Mouse (Mus musculus): ENCODE measurements around the gene Lrrc10. TPM values are rescaled to one million over a fixed set of nuclear protein-coding genes. Genes with fewer than 3 reads are reported as not detected.
"Not testable (repeated sequence)": the region's sequence is repeated elsewhere in the genome, so short reads cannot be mapped to it uniquely, and the experiment has no call there.

Lrrc10 gene
- polyA plus RNA-seq, 1 experiment from 2014 or later, result 0.23 TPM

- WGBS, result 69% methylated on average over 8 of the region's 8 CpGs
- H3K9me3 ChIP-seq (ENCODE audit: control insufficient read depth, low read length), result no peaks in the 10 kb centered on the region
- H3K27ac ChIP-seq (ENCODE audit: low read depth, low read length), result no peak overlapping the region
- no peaks in the 10 kb centered on the region for H3K4me1 ChIP-seq (replicated peaks; ENCODE audit: control insufficient read depth, insufficient read depth, low read length)
- no peak overlapping the region for H3K4me2 ChIP-seq
- no peak overlapping the region for H3K9ac ChIP-seq (ENCODE audit: low read depth, low read length)
- H3K27me3 ChIP-seq (replicated peaks; ENCODE audit: control insufficient read depth, insufficient read depth, low read length), result no peaks in the 10 kb centered on the region
- DNase-seq (ENCODE audit: low spot score), result no peak
- H3K4me3 ChIP-seq (ENCODE audit: low read depth, low read length), result no peak overlapping the region
- ATAC-seq (replicated peaks; ENCODE audit: low FRiP score), result no peak
- no peaks in the 10 kb centered on the region for H3K36me3 ChIP-seq (ENCODE audit: control insufficient read depth, insufficient read depth, low read length)
These were observed 34.1 kb upstream of the Lrrc10 start for GRCm38 (mm10) chr10:117011047-117011446.

DNA sequence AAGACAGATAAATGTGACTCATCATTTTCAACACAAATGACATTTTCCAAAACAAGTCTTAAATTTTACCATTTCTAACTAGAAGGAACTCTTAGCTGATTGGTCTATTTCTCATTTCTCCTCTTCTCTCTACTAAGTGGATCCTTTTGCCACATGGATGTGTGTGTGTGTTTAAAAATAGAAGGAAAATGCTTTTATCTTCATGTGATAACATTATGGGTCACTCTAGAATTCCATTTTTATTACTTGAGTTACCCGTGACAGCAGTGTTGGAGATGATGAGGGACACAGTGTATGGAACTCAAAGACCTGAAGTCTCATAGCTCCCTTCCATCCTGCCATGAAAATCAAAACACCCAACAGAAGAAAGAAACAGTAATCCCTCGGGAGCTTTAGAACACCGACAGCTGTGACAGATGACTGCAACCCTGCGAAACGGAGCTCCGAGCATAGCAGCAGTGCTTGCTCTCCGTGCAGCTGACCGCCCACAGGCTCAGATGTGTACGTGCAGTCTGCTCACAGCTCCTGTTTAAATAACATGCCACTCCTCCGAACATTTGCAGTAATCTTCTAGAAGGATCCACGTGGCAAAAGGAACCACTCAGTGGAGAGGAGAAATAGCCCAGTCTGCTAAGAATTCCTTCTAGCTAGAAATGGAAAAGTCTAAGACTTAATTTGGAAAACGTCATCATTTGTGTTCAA is 31.3 kb upstream of the Lrrc10 start:
- Histone ChIP-seq H3K4me3 (ENCODE audit: low read depth, low read length) (no peak overlapping the region), H3K27ac (ENCODE audit: low read depth, low read length) (no peak overlapping the region), H3K9ac (ENCODE audit: low read depth, low read length) (no peak overlapping the region), H3K36me3 (ENCODE audit: control insufficient read depth, insufficient read depth, low read length) (no peaks in the 10 kb centered on the region), H3K27me3 (replicated peaks; ENCODE audit: control insufficient read depth, insufficient read depth, low read length) (no peaks in the 10 kb centered on the region), H3K4me2 (peak overlapping the region; percentile 11; the same call in 1 of the 2 replicates), H3K9me3 (ENCODE audit: control insufficient read depth, low read length) (peaks cover 3% of the 10 kb centered on the region; the same call in 1 of the 2 replicates), H3K4me1 (replicated peaks; ENCODE audit: control insufficient read depth, insufficient read depth, low read length) (no peaks in the 10 kb centered on the region)
- 43% methylated on average over 12 of the region's 12 CpGs for WGBS
- DNase-seq (ENCODE audit: low spot score) (no peak), ATAC-seq (replicated peaks; ENCODE audit: low FRiP score) (no peak)

GRCm38 (mm10) chr10:117014565-117014964 is 30.6 kb upstream of the Lrrc10 start:
- 81% methylated on average over 5 of the region's 5 CpGs for WGBS
- Histone ChIP-seq H3K9ac (ENCODE audit: low read depth, low read length) (no peak overlapping the region), H3K4me1 (replicated peaks; ENCODE audit: control insufficient read depth, insufficient read depth, low read length) (no peaks in the 10 kb centered on the region), H3K4me2 (no peak overlapping the region), H3K36me3 (ENCODE audit: control insufficient read depth, insufficient read depth, low read length) (no peaks in the 10 kb centered on the region), H3K27ac (ENCODE audit: low read depth, low read length) (no peak overlapping the region), H3K27me3 (replicated peaks; ENCODE audit: control insufficient read depth, insufficient read depth, low read length) (no peaks in the 10 kb centered on the region), H3K9me3 (ENCODE audit: control insufficient read depth, low read length) (peaks cover 3% of the 10 kb centered on the region; the same call in 1 of the 2 replicates), H3K4me3 (ENCODE audit: low read depth, low read length) (no peak overlapping the region)
- no peak for ATAC-seq (replicated peaks; ENCODE audit: low FRiP score)
- DNase-seq (ENCODE audit: low spot score), result no peak

- WGBS, result 75% methylated on average over 7 of the region's 7 CpGs
- no peak overlapping the region for H3K4me3 ChIP-seq (ENCODE audit: low read depth, low read length)
- DNase-seq (ENCODE audit: low spot score) (no peak), ATAC-seq (replicated peaks; ENCODE audit: low FRiP score) (no peak)
- H3K4me2 ChIP-seq, result no peak overlapping the region
- H3K27me3 ChIP-seq (replicated peaks; ENCODE audit: control insufficient read depth, insufficient read depth, low read length), result peaks cover 4% of the 10 kb centered on the region; the same call in 1 of the 2 replicates
- no peak overlapping the region for H3K9ac ChIP-seq (ENCODE audit: low read depth, low read length)
- no peaks in the 10 kb centered on the region for H3K36me3 ChIP-seq (ENCODE audit: control insufficient read depth, insufficient read depth, low read length)
- no peak overlapping the region for H3K27ac ChIP-seq (ENCODE audit: low read depth, low read length)
- peaks cover 3% of the 10 kb centered on the region; the same call in 1 of the 2 replicates for H3K9me3 ChIP-seq (ENCODE audit: control insufficient read depth, low read length)
- no peaks in the 10 kb centered on the region for H3K4me1 ChIP-seq (replicated peaks; ENCODE audit: control insufficient read depth, insufficient read depth, low read length)
These were observed 26.8 kb upstream of the Lrrc10 start for GRCm38 (mm10) chr10:117018281-117018840.

GRCm38 (mm10) chr10:117021020-117021754 is 24.0 kb upstream of the Lrrc10 start:
- WGBS, result 44% methylated on average over 21 of the region's 21 CpGs
- ATAC-seq (replicated peaks; ENCODE audit: low FRiP score) (no peak; the same call in 1 of the 2 replicates), DNase-seq (ENCODE audit: low spot score) (no peak)
- Histone ChIP-seq H3K27me3 (replicated peaks; ENCODE audit: control insufficient read depth, insufficient read depth, low read length) (peaks cover 11% of the 10 kb centered on the region), H3K27ac (ENCODE audit: low read depth, low read length) (no peak overlapping the region), H3K9ac (ENCODE audit: low read depth, low read length) (no peak overlapping the region), H3K4me2 (no peak overlapping the region), H3K4me3 (ENCODE audit: low read depth, low read length) (no peak overlapping the region), H3K9me3 (ENCODE audit: control insufficient read depth, low read length) (peaks cover 3% of the 10 kb centered on the region; the same call in 1 of the 2 replicates), H3K4me1 (replicated peaks; ENCODE audit: control insufficient read depth, insufficient read depth, low read length) (no peaks in the 10 kb centered on the region), H3K36me3 (ENCODE audit: control insufficient read depth, insufficient read depth, low read length) (no peaks in the 10 kb centered on the region)

DNA sequence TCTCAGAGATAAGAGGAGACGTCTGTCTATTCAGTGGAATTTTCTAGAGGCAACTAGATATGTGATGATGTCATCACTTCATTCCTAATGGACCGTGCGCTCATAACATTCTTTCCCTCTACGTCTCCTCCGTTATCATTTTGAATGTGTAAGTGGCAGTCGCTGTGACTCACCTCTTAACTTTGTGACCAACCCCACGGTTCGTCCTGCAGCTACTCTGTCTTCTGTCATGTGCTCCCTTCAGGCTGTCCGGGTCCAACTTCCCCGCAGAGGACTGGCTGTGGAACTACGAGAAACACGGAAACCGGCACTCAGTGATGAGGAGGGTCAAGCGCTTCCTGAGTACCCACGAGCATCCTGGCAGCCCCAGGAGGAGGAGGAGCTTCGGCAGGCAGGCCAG is 21.4 kb upstream of the Lrrc10 start:
- Histone ChIP-seq H3K4me2 (peak overlapping the region; percentile 45), H3K27me3 (replicated peaks; ENCODE audit: control insufficient read depth, insufficient read depth, low read length) (peaks cover 11% of the 10 kb centered on the region), H3K9ac (ENCODE audit: low read depth, low read length) (no peak overlapping the region), H3K4me1 (replicated peaks; ENCODE audit: control insufficient read depth, insufficient read depth, low read length) (no peaks in the 10 kb centered on the region), H3K4me3 (ENCODE audit: low read depth, low read length) (0 out of 2 replicates have a peak overlapping the region, but pooled peaks have one; percentile 9), H3K36me3 (ENCODE audit: control insufficient read depth, insufficient read depth, low read length) (no peaks in the 10 kb centered on the region), H3K27ac (ENCODE audit: low read depth, low read length) (no peak overlapping the region), H3K9me3 (ENCODE audit: control insufficient read depth, low read length) (no peaks in the 10 kb centered on the region)
- ATAC-seq (replicated peaks; ENCODE audit: low FRiP score) (no peak), DNase-seq (ENCODE audit: low spot score) (no peak)
- 36% methylated on average over 16 of the region's 16 CpGs for whole genome bisulfite sequencing

DNA sequence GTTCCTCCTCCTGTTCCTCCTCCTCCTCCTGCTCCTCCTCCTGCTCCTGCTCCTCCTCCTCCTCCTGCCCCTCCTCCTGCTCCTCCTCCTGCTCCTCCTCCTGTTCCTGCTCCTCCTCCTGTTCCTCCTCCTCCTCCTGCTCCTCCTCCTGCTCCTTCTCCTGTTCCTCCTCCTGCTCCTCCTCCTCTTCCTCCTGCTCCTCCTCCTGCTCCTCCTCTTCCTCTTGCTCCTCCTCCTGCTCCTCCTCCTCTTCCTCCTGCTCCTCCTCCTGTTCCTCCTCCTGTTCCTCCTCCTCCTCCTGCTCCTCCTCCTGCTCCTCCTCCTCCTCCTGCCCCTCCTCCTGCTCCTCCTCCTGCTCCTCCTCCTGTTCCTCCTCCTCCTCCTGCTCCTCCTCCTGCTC is 19.4 kb upstream of the Lrrc10 start:
- H3K4me1 ChIP-seq (replicated peaks; ENCODE audit: control insufficient read depth, insufficient read depth, low read length), result not testable (repeated sequence)
- peaks cover 11% of the 10 kb centered on the region for H3K27me3 ChIP-seq (replicated peaks; ENCODE audit: control insufficient read depth, insufficient read depth, low read length)

GRCm38 (mm10) chr10:117026176-117026575 is 19.0 kb upstream of the Lrrc10 start:
- Histone ChIP-seq H3K9ac (ENCODE audit: low read depth, low read length) (no peak overlapping the region), H3K27me3 (replicated peaks; ENCODE audit: control insufficient read depth, insufficient read depth, low read length) (peaks cover 11% of the 10 kb centered on the region), H3K27ac (ENCODE audit: low read depth, low read length) (no peak overlapping the region), H3K4me2 (no peak overlapping the region), H3K4me1 (replicated peaks; ENCODE audit: control insufficient read depth, insufficient read depth, low read length) (no peaks in the 10 kb centered on the region), H3K4me3 (ENCODE audit: low read depth, low read length) (no peak overlapping the region), H3K9me3 (ENCODE audit: control insufficient read depth, low read length) (no peaks in the 10 kb centered on the region), H3K36me3 (ENCODE audit: control insufficient read depth, insufficient read depth, low read length) (no peaks in the 10 kb centered on the region)
- DNase-seq (ENCODE audit: low spot score), result no peak
- WGBS, result 74% methylated on average over 8 of the region's 8 CpGs
- no peak for ATAC-seq (replicated peaks; ENCODE audit: low FRiP score)

More for the DNA sequence above, 19.4 kb upstream of the Lrrc10 start:
- DNase-seq (ENCODE audit: low spot score); H3K4me2 ChIP-seq; H3K36me3 ChIP-seq (ENCODE audit: control insufficient read depth, insufficient read depth, low read length); H3K9ac ChIP-seq (ENCODE audit: low read depth, low read length); H3K27ac ChIP-seq (ENCODE audit: low read depth, low read length); ATAC-seq (replicated peaks; ENCODE audit: low FRiP score); H3K9me3 ChIP-seq (ENCODE audit: control insufficient read depth, low read length); H3K4me3 ChIP-seq (ENCODE audit: low read depth, low read length): not testable (repeated sequence)

Data from liver, embryonic 11.5 days (tissue).